Mouse (Mus musculus) MEL (cell line): Measurements from ENCODE around the gene Aldh1a2. TPM values are rescaled to one million over a fixed set of nuclear protein-coding genes. Genes with fewer than 3 reads are reported as not detected.
A peak's percentile ranks its signal among the peaks of the same experiment; 100 is the strongest.

ENCODE experiments used
- DNase-seq: peaks from one replicate; pipeline ENCODE4 v3.0.0; 2011; ENCODE audit warnings: low read depth, low spot score
- H3K27ac ChIP-seq: 2 replicates; pipeline ENCODE4 v1.5.1; 2012; ENCODE audit warnings: low read depth, mild to moderate bottlenecking, control low read depth, low read length, moderate library complexity; ENCODE audit not compliant: control insufficient read depth
- H3K27me3 ChIP-seq, 2 experiments: fragments of 150-350 bp in 1 of 2; sonication (generic) in 1 of 2; 2 replicates each; pipeline ENCODE4 v1.6.1; 2012; ENCODE audit warnings: low read length in 2 of 2, mild to moderate bottlenecking in 2 of 2, improper control_type of control experiment in 1 of 2, moderate library complexity in 1 of 2; ENCODE audit not compliant: insufficient read depth in 2 of 2, control insufficient read depth in 1 of 2
- H3K36me3 ChIP-seq, 2 experiments: 2 replicates each; pipeline ENCODE4 v1.6.1; 2012 to 2014; ENCODE audit warnings: low read length in 2 of 2, improper control_type of control experiment in 1 of 2, inconsistent platforms in 1 of 2, mild to moderate bottlenecking in 1 of 2; ENCODE audit not compliant: insufficient read depth in 2 of 2, control insufficient read depth in 1 of 2
- H3K4me1 ChIP-seq, 2 experiments: fragments of 150-350 bp in 1 of 2; sonication (generic) in 1 of 2; 2 replicates each; pipeline ENCODE4 v1.6.1; 2012; ENCODE audit warnings: low read length in 2 of 2, improper control_type of control experiment in 1 of 2, mild to moderate bottlenecking in 1 of 2; ENCODE audit not compliant: insufficient read depth in 2 of 2, control insufficient read depth in 1 of 2
- H3K4me3 ChIP-seq, 2 experiments: fragments of 150-350 bp in 1 of 2; sonication (generic) in 1 of 2; 2 replicates each; pipeline ENCODE4 v1.5.1; 2012; ENCODE audit warnings: low read depth in 2 of 2, low read length in 2 of 2, mild to moderate bottlenecking in 2 of 2, moderate library complexity in 2 of 2, control low read depth in 1 of 2, improper control_type of control experiment in 1 of 2; ENCODE audit not compliant: control insufficient read depth in 1 of 2, insufficient read depth in 1 of 2
- H3K79me2 ChIP-seq: 2 replicates; pipeline ENCODE4 v1.6.1; 2012; ENCODE audit warnings: mild to moderate bottlenecking, low read length, moderate library complexity; ENCODE audit not compliant: control insufficient read depth, poor library complexity, insufficient read depth
- H3K9ac ChIP-seq: 2 replicates; pipeline ENCODE4 v1.6.1; 2012; ENCODE audit warnings: low read depth, mild to moderate bottlenecking, control low read depth, low read length, moderate library complexity; ENCODE audit not compliant: control insufficient read depth, poor library complexity, severe bottlenecking
- H3K9me3 ChIP-seq: fragments of 150-350 bp; sonication (generic); replicated peaks from 2 replicates; pipeline ENCODE4 v1.6.1; 2012; ENCODE audit warnings: mild to moderate bottlenecking, low read length, improper control_type of control experiment, moderate library complexity; ENCODE audit not compliant: insufficient read depth
- BHLHE40 ChIP-seq: IDR thresholded peaks from 2 replicates; pipeline ENCODE4 v1.6.1; 2012; ENCODE audit warnings: low read depth, mild to moderate bottlenecking, inconsistent platforms, low read length, improper control_type of control experiment, borderline replicate concordance
- CHD1 ChIP-seq: IDR thresholded peaks from 2 replicates; pipeline ENCODE4 v1.6.1; 2012; ENCODE audit warnings: low read depth, mild to moderate bottlenecking, inconsistent platforms, low read length, improper control_type of control experiment
- CHD2 ChIP-seq: IDR thresholded peaks from 2 replicates; pipeline ENCODE4 v1.6.1; 2011; ENCODE audit warnings: low read length, improper control_type of control experiment
- CTCF ChIP-seq, 3 experiments: IDR thresholded peaks in 2 of 3; conservative IDR thresholded peaks in 1 of 3; 2 replicates each; pipeline ENCODE4 v1.5.1; 2011 to 2012; ENCODE audit warnings: low read length in 3 of 3, low read depth in 2 of 3, mild to moderate bottlenecking in 2 of 3, improper control_type of control experiment in 1 of 3, inconsistent platforms in 1 of 3, mixed read lengths in 1 of 3, moderate library complexity in 1 of 3; ENCODE audit not compliant: control insufficient read depth in 1 of 3, insufficient read depth in 1 of 3, poor library complexity in 1 of 3, severe bottlenecking in 1 of 3
- E2F4 ChIP-seq: IDR thresholded peaks from 2 replicates; pipeline ENCODE4 v1.6.1; 2011; ENCODE audit warnings: low read depth, low read length, improper control_type of control experiment, borderline replicate concordance
- ELF1 ChIP-seq: IDR thresholded peaks from 2 replicates; pipeline ENCODE4 v1.6.1; 2014; ENCODE audit warnings: low read depth, mild to moderate bottlenecking, inconsistent platforms, low read length, improper control_type of control experiment, moderate library complexity
- EP300 ChIP-seq, 2 experiments: IDR thresholded peaks; 2 replicates each; pipeline ENCODE4 v1.6.1; 2011; ENCODE audit warnings: improper control_type of control experiment in 2 of 2, low read length in 2 of 2, low read depth in 1 of 2, mild to moderate bottlenecking in 1 of 2
- ETS1 ChIP-seq: IDR thresholded peaks from 2 replicates; pipeline ENCODE4 v1.6.1; 2012; ENCODE audit warnings: low read depth, mild to moderate bottlenecking, inconsistent platforms, low read length, improper control_type of control experiment, moderate library complexity
- GATA1 ChIP-seq: IDR thresholded peaks from 2 replicates; pipeline ENCODE4 v1.6.1; 2011; ENCODE audit warnings: low read depth, low read length, improper control_type of control experiment
- JUND ChIP-seq: IDR thresholded peaks from 2 replicates; pipeline ENCODE4 v1.6.1; 2011; ENCODE audit warnings: low read depth, mild to moderate bottlenecking, improper control_type of control experiment, low read length
- KAT2A ChIP-seq: conservative IDR thresholded peaks from 2 replicates; pipeline ENCODE4 v1.6.1; 2012; ENCODE audit warnings: low read depth, low read length, improper control_type of control experiment, inconsistent platforms
- MAX ChIP-seq: IDR thresholded peaks from 2 replicates; pipeline ENCODE4 v1.6.1; 2011; ENCODE audit warnings: low read length, improper control_type of control experiment
- MAZ ChIP-seq: IDR thresholded peaks from 2 replicates; pipeline ENCODE4 v1.6.1; 2012; ENCODE audit warnings: low read depth, mild to moderate bottlenecking, inconsistent platforms, low read length, improper control_type of control experiment
- MXI1 ChIP-seq: IDR thresholded peaks from 2 replicates; pipeline ENCODE4 v1.6.1; 2011; ENCODE audit warnings: mild to moderate bottlenecking, low read depth, low read length, improper control_type of control experiment
- NELFE ChIP-seq: IDR thresholded peaks from 2 replicates; pipeline ENCODE4 v1.6.1; 2011; ENCODE audit warnings: low read depth, low read length, improper control_type of control experiment
- NRF1 ChIP-seq: IDR thresholded peaks from 2 replicates; pipeline ENCODE4 v1.6.1; 2014; ENCODE audit warnings: low read depth, mild to moderate bottlenecking, inconsistent platforms, low read length, improper control_type of control experiment, moderate library complexity; ENCODE audit not compliant: poor library complexity, insufficient read depth, severe bottlenecking
- POLR2AphosphoS2 ChIP-seq: IDR thresholded peaks from 2 replicates; pipeline ENCODE4 v1.6.1; 2011; ENCODE audit warnings: low read length, improper control_type of control experiment
- RAD21 ChIP-seq: IDR thresholded peaks from 2 replicates; pipeline ENCODE4 v1.6.1; 2011; ENCODE audit warnings: mild to moderate bottlenecking, low read depth, low read length, improper control_type of control experiment
- SIN3A ChIP-seq: IDR thresholded peaks from 2 replicates; pipeline ENCODE4 v1.6.1; 2012; ENCODE audit warnings: low read length, improper control_type of control experiment, inconsistent platforms
- TAL1 ChIP-seq: IDR thresholded peaks from 2 replicates; pipeline ENCODE4 v1.6.1; 2012; ENCODE audit warnings: mild to moderate bottlenecking, inconsistent platforms, low read length, moderate library complexity, mixed read lengths
- TCF12 ChIP-seq: IDR thresholded peaks from 2 replicates; pipeline ENCODE4 v1.6.1; 2014; ENCODE audit warnings: low read depth, mild to moderate bottlenecking, inconsistent platforms, low read length, improper control_type of control experiment, moderate library complexity
- USF2 ChIP-seq, 2 experiments: IDR thresholded peaks; 2 replicates each; pipeline ENCODE4 v1.6.1; 2011 to 2012; ENCODE audit warnings: improper control_type of control experiment in 2 of 2, low read length in 2 of 2, borderline replicate concordance in 1 of 2, inconsistent platforms in 1 of 2, low read depth in 1 of 2, mild to moderate bottlenecking in 1 of 2; ENCODE audit not compliant: insufficient read depth in 1 of 2
- ZKSCAN1 ChIP-seq: IDR thresholded peaks from 2 replicates; pipeline ENCODE4 v1.6.1; 2012; ENCODE audit warnings: low read depth, mild to moderate bottlenecking, inconsistent platforms, low read length, improper control_type of control experiment, moderate library complexity
- polyA plus RNA-seq, 2 experiments: library from polyadenylated mRNA; stranded (reverse) in 1 of 2; unstranded in 1 of 2; fragments of >175 nt in 1 of 2; fragments of >200 nt in 1 of 2; gene quantifications; 2 replicates each; pipeline versions ENCODE4 v1.2.1 to v1.2.4; 2012; ENCODE audit warnings: low replicate concordance in 2 of 2, low read depth in 1 of 2; ENCODE audit not compliant: insufficient read length in 2 of 2, insufficient read depth in 1 of 2, missing spikeins in 1 of 2
- total RNA-seq: library from RNA; depleted of rRNA; stranded (reverse); fragments of 300-350 nt; gene quantifications from 2 replicates; pipeline ENCODE4 v1.2.3, GENCODE M21; 2012

Aldh1a2 gene
- total and polyA plus RNA-seq, 3 experiments = not detected

- no peak for TF ChIP-seq CTCF (IDR thresholded peaks at IDR 0.05 in 2 of 3, conservative IDR thresholded peaks at IDR 0.05 in 1 of 3; ENCODE audit: control insufficient read depth in 1 of 3, insufficient read depth in 1 of 3, low read depth in 2 of 3, low read length in 3 of 3, poor library complexity in 1 of 3, severe bottlenecking in 1 of 3)
- peak; percentile 79 for TF ChIP-seq BHLHE40
- TF ChIP-seq GATA1 = peak; percentile 41; the same call in 1 of the 2 replicates
- TF ChIP-seq, all 39 proteins: peak for 19
Observed at GRCm38 (mm10) chr9:71166871-71167465, 48.6 kb upstream of the Aldh1a2 start (continued).

GRCm38 (mm10) chr9:71167473-71168215, 47.9 kb upstream of the Aldh1a2 start:
- H3K9ac ChIP-seq = no peak overlapping the region
- TF ChIP-seq CTCF (IDR thresholded peaks at IDR 0.05 in 2 of 3, conservative IDR thresholded peaks at IDR 0.05 in 1 of 3; ENCODE audit: control insufficient read depth in 1 of 3, insufficient read depth in 1 of 3, low read depth in 2 of 3, low read length in 3 of 3, poor library complexity in 1 of 3, severe bottlenecking in 1 of 3) (no peak), NELFE (no peak), JUND (no peak), RAD21 (no peak), USF2 (IDR thresholded peaks at IDR 0.05; ENCODE audit: borderline replicate concordance in 1 of 2, insufficient read depth in 1 of 2, low read depth in 1 of 2, low read length in 2 of 2) (no peak), EP300 (IDR thresholded peaks at IDR 0.05; ENCODE audit: low read depth in 1 of 2, low read length in 2 of 2) (no peak), POLR2AphosphoS2 (no peak), ZKSCAN1 (no peak)
- H3K9me3 ChIP-seq = no peaks in the 10 kb centered on the region
- no peaks in the 10 kb centered on the region for H3K27me3 ChIP-seq
- peaks cover 8% of the 10 kb centered on the region for H3K79me2 ChIP-seq
- H3K36me3 ChIP-seq = peaks cover 0 to 37% of the 10 kb centered on the region in 2 experiments; a peak in 2 of 4 replicates
- peaks cover 19 to 36% of the 10 kb centered on the region in 2 experiments for H3K4me1 ChIP-seq
- H3K4me3 ChIP-seq = no peak overlapping the region
- H3K27ac ChIP-seq = peak overlapping the region; percentile 34; the same call in 1 of the 2 replicates
- DNase-seq = no peak

- H3K9me3 ChIP-seq = no peaks in the 10 kb centered on the region
- peaks cover 3% of the 10 kb centered on the region for H3K79me2 ChIP-seq
- no peaks in the 10 kb centered on the region for H3K27me3 ChIP-seq
- peaks cover 0 to 37% of the 10 kb centered on the region in 2 experiments; a peak in 2 of 4 replicates for H3K36me3 ChIP-seq
- H3K27ac ChIP-seq = no peak within 1 kb of the TSS
- H3K4me1 ChIP-seq = peaks cover 19 to 33% of the 10 kb centered on the region in 2 experiments
- TF ChIP-seq GATA1 = no peak
- TF ChIP-seq USF2 (IDR thresholded peaks at IDR 0.05; ENCODE audit: borderline replicate concordance in 1 of 2, insufficient read depth in 1 of 2, low read depth in 1 of 2, low read length in 2 of 2) = no peak
- TF ChIP-seq TAL1 = no peak
- no peak for TF ChIP-seq ETS1
- TF ChIP-seq MXI1 = no peak
- TF ChIP-seq TCF12 = no peak
- no peak for TF ChIP-seq E2F4
- no peak for TF ChIP-seq KAT2A
- TF ChIP-seq MAZ = no peak
- no peak for TF ChIP-seq NRF1
- no peak for TF ChIP-seq CHD1
- no peak for TF ChIP-seq CHD2
- TF ChIP-seq MAX = no peak
- no peak for TF ChIP-seq EP300 (IDR thresholded peaks at IDR 0.05; ENCODE audit: low read depth in 1 of 2, low read length in 2 of 2)
- TF ChIP-seq SIN3A = no peak
- TF ChIP-seq ELF1 = no peak
- no peak for TF ChIP-seq CTCF (IDR thresholded peaks at IDR 0.05 in 2 of 3, conservative IDR thresholded peaks at IDR 0.05 in 1 of 3; ENCODE audit: control insufficient read depth in 1 of 3, insufficient read depth in 1 of 3, low read depth in 2 of 3, low read length in 3 of 3, poor library complexity in 1 of 3, severe bottlenecking in 1 of 3)
- no peak for TF ChIP-seq NELFE
- TF ChIP-seq, all 39 proteins: peak for 0
- DNase-seq = no peak
- Histone ChIP-seq H3K4me3 (no peak within 1 kb of the TSS), H3K9ac (no peak within 1 kb of the TSS)
Observed at GRCm38 (mm10) chr9:71168511-71168910, 47.1 kb upstream of the Aldh1a2 start, which contains the start of gene Aqp9. Aqp9 (minus strand) TSS chr9:71168682.
